Mouse (Mus musculus) neural tube, embryonic 12.5 days (tissue): ENCODE data around the gene Gfm2. TPM values are rescaled to one million over a fixed set of nuclear protein-coding genes. Genes with fewer than 3 reads are reported as not detected.

Experiments
- ATAC-seq: fragments of 200-750 bp; cut with Nextera tagmentation; 2 replicates; pipeline ENCODE4 v1.8.0; 2017; ENCODE audit warnings: low read depth, mild to moderate bottlenecking, moderate TSS enrichment, moderate library complexity; ENCODE audit not compliant: low FRiP score
- H3K27ac ChIP-seq: fragments of 300-500 bp; sonication (generic); 2 replicates; pipeline ENCODE4 v1.5.1; 2016
- H3K27me3 ChIP-seq: fragments of 300-500 bp; sonication (generic); replicated peaks from 2 replicates; pipeline ENCODE4 v1.6.1; 2016; ENCODE audit warnings: mild to moderate bottlenecking
- H3K36me3 ChIP-seq: fragments of 300-500 bp; sonication (generic); 2 replicates; pipeline ENCODE4 v1.6.1; 2016; ENCODE audit warnings: mild to moderate bottlenecking
- H3K4me1 ChIP-seq: fragments of 300-500 bp; sonication (generic); 2 replicates; pipeline ENCODE4 v1.6.1; 2016
- H3K4me2 ChIP-seq: fragments of 300-500 bp; sonication (generic); replicated peaks from 2 replicates; pipeline ENCODE4 v1.6.1; 2016; ENCODE audit warnings: mild to moderate bottlenecking
- H3K4me3 ChIP-seq: fragments of 300-500 bp; sonication (generic); 2 replicates; pipeline ENCODE4 v1.5.1; 2016
- H3K9ac ChIP-seq: fragments of 300-500 bp; sonication (generic); 2 replicates; pipeline ENCODE4 v1.6.1; 2016; ENCODE audit warnings: mild to moderate bottlenecking
- H3K9me3 ChIP-seq: fragments of 300-500 bp; sonication (generic); 2 replicates; pipeline ENCODE4 v1.6.1; 2016; ENCODE audit warnings: mild to moderate bottlenecking
- WGBS: fragments of 180-500 bp; shearing (Covaris S2); methylation state at CpG from one replicate; pipeline ENCODE4 v1.1.7; 2016; 5-methylcytosine and 5-hydroxymethylcytosine counted together
- polyA plus RNA-seq: library from polyadenylated mRNA; unstranded; fragments of >200 nt; fragmentation: Nextera tagmentation; extraction: Ambion mirVana; gene quantifications from 2 replicates; pipeline ENCODE4 v1.2.1, GENCODE M21; 2016

The Gfm2 gene
- polyA plus RNA-seq, 1 experiment from 2014 or later = 39.9 TPM

DNA sequence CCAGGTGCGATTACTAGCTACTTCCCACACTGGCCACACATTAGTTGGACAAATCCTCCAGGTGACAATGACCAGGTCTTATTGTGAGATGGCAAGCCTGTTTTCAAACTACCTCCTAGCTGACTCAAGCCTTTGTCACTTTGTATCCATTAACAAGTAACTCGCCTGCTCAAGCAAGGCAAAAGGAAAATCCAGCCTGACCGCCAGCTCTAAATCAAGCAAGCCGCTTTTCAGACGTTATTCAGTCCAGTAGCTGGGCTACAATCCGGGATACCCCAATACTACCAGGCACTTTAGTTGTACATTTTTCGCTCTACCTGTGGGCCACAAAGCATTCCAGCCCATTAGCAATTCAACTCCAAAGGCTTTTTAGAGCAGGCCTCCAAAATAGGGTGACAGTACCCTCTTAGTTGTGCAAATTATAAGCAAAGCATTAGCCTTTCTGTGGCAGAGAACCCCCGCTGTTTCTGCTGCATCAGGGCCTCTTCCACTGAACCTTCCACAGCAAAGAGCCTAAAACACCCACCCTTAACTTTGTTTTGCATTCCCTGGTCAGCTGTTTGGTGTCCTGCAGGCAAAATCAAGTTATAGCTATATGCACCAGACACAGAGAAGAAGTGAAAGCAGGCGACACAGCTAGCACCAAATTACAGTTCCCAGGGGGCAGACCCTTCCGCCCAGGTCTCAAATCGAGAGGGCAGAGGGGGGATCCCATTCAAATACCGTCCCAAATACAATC lies 58.6 kb downstream of the Gfm2 start:
- Histone ChIP-seq H3K9ac (no peak overlapping the region), H3K4me2 (no peak overlapping the region)

DNA sequence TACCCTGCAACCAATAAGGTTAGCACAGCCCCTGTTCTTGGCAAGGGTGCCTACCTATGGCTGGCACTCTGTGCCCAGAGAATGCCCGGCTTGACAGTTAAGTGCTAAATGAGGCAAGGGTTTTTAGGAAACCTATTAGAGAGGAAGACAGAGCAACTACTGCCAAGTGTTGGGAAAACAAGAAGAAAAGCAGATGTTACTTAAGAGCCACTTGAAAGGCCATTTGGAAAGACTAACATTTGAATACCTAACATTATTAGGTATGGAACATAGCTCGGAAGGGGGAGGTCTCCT lies 59.1 kb downstream of the Gfm2 start:
- Histone ChIP-seq H3K4me2 (no peak overlapping the region), H3K9ac (no peak overlapping the region), H3K27ac (no peak overlapping the region), H3K4me1 (no peaks in the 10 kb centered on the region; the same call in 1 of the 2 replicates), H3K9me3 (no peaks in the 10 kb centered on the region), H3K4me3 (no peak overlapping the region), H3K27me3 (no peaks in the 10 kb centered on the region), H3K36me3 (no peaks in the 10 kb centered on the region)
- no peak for ATAC-seq
- WGBS = 87% methylated on average over 2 of the region's 2 CpGs

More for the DNA sequence above, 58.6 kb downstream of the Gfm2 start:
- Histone ChIP-seq H3K27me3 (no peaks in the 10 kb centered on the region), H3K36me3 (no peaks in the 10 kb centered on the region), H3K27ac (no peak overlapping the region), H3K4me3 (no peak overlapping the region), H3K9me3 (no peaks in the 10 kb centered on the region), H3K4me1 (no peaks in the 10 kb centered on the region; the same call in 1 of the 2 replicates)
- ATAC-seq = no peak
- 49% methylated on average over 12 of the region's 12 CpGs for WGBS

DNA sequence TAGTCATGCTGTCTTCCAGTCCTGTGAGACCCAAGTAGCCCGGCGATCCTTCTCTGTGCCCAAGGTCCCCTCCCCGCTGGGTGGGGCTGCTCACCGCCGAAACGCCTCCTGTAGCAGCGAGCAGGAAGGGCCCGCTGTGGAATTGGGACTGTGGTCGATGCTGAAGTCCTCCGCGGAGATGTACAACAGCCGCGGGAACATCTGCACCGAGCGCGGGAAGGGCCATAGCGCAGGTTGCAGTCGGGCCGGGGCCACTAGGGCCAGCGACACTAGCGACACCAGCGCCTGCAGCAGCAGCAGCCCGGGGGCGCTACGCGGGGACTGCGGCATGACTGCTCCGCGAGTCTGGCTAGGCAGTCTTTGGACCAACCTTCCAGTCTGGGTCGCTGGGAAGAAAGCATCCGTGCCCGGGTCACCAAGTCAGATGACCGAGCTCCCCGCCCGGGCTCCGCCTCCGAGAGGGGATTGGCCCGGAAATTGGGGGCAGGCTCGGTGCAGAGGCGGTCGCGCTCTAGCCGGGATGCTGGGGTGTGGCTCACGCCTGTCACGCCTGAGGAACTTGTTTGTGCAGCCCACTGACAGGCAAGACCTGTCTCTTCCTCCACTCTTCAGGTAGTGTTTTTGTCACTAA lies 60.3 kb downstream of the Gfm2 start, which contains the start of gene Hexb:
Hexb (minus strand) TSS at position 426 of the 631 bp plus-strand sequence.
- WGBS = under 1% methylated on average over 45 of the region's 45 CpGs
- H3K4me2 ChIP-seq = peak within 1 kb of the TSS; percentile 94
- H3K36me3 ChIP-seq = no peaks in the 10 kb centered on the region
- no peaks in the 10 kb centered on the region for H3K27me3 ChIP-seq
- peak; percentile 90 for ATAC-seq
- no peaks in the 10 kb centered on the region for H3K9me3 ChIP-seq
- no peak within 1 kb of the TSS for H3K27ac ChIP-seq
- no peaks in the 10 kb centered on the region; the same call in 1 of the 2 replicates for H3K4me1 ChIP-seq
- peak within 1 kb of the TSS; percentile 65 for H3K4me3 ChIP-seq
- peak within 1 kb of the TSS; percentile 67 for H3K9ac ChIP-seq

DNA sequence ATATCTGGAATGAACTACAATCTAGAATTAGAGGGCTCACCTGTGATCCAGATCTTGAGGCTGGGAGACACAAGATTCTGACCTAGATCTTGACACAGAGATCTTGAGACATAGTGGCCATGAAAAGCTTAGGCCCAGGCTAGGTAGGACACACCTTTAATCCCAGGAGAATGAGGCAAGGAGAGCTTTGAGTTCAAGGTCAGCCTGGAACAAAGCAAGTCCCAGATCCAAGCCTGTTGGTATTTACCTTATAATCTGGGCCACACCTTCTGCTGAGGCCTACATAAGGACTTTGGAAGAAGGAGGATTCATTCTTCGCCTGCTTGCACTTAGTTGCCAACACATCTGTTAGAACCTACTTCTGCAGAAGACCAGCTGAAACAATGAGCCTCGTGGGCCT lies 61.4 kb downstream of the Gfm2 start:
- 79% methylated on average over 2 of the region's 2 CpGs for WGBS

DNA sequence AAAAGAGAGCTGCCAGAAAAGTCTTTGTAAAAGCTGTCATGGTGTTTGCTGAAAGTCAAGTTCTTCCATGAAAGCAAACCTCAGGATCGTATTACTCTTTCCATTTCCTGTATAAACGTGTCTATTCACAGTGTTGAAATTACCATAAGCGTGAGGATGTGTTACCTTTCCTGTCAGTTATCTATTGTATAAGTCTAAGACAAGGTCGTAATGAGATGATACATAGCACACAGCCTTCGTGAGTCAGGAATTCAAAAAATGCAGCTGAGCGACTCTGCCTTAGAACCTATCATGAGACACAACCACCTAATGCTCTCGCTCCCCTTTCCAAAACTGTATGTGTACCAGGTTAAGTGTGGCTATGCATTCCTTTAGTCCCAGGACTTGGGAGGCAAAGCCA lies 63.3 kb downstream of the Gfm2 start:
- Histone ChIP-seq H3K27ac (no peak overlapping the region), H3K27me3 (no peaks in the 10 kb centered on the region), H3K4me1 (no peaks in the 10 kb centered on the region; the same call in 1 of the 2 replicates), H3K9ac (no peak overlapping the region), H3K9me3 (no peaks in the 10 kb centered on the region), H3K36me3 (no peaks in the 10 kb centered on the region), H3K4me3 (no peak overlapping the region), H3K4me2 (no peak overlapping the region)
- 82% methylated on average over 7 of the region's 7 CpGs for WGBS
- no peak for ATAC-seq

More for the DNA sequence above, 61.4 kb downstream of the Gfm2 start:
- Histone ChIP-seq H3K9ac (no peak overlapping the region), H3K27me3 (no peaks in the 10 kb centered on the region), H3K27ac (no peak overlapping the region), H3K9me3 (no peaks in the 10 kb centered on the region), H3K36me3 (no peaks in the 10 kb centered on the region), H3K4me1 (no peaks in the 10 kb centered on the region; the same call in 1 of the 2 replicates), H3K4me2 (no peak overlapping the region), H3K4me3 (no peak overlapping the region)
- ATAC-seq = no peak

DNA sequence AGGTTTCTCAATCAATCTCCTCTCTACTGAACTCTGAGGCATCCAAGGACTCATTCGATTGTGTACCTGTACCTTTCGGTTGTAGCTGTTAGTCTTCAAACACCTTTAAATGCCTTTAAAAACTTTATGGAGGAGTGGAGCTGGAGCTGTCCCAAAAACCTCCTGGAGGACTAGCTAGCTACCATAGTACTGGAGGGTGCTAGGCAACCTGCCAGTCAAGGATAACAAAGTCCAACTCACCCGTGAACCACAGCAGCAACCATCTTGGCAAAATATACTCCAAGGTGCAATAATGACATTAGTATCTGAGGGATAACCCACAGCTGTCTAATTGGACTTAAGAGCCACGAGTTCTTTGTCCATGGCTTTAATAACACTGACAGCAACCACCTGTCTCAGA lies 64.2 kb downstream of the Gfm2 start:
- H3K9ac ChIP-seq = no peak overlapping the region
- H3K9me3 ChIP-seq = no peaks in the 10 kb centered on the region
- H3K27me3 ChIP-seq = no peaks in the 10 kb centered on the region
- H3K36me3 ChIP-seq = no peaks in the 10 kb centered on the region
- H3K4me2 ChIP-seq = no peak overlapping the region
- 83% methylated on average over 4 of the region's 4 CpGs for WGBS
- no peak for ATAC-seq
- no peak overlapping the region for H3K27ac ChIP-seq
- no peak overlapping the region for H3K4me3 ChIP-seq
- H3K4me1 ChIP-seq = no peaks in the 10 kb centered on the region; the same call in 1 of the 2 replicates

DNA sequence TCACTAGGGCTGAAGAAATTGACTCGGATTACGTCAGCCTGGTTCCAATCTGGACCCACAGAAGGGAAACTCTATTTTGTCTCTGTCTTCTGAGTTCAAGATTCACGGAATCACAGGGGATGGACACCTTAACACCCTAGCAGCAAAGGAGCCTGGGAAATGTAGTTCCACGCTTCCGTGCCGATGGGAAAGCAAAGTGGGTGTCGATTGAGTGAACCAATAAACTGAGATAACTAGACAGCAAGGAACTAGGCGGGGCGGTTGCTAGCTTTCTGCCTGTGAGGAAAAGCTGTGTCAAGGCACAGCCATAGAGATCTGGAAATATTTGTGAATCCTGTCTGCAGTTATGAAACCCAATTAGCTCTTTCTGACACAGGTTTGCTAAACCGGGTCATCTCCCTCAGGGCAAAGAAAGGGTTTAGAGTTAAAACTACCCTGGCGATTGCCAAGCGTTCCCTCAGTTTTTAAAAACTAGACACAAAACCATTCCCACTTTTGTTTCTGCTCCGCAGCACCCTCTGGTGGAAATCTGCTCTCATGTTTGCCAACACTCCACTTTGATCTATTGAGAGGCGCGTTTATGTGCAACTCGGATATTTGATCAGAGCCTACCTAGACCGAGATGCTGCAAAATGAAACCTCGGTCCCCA lies 67.4 kb downstream of the Gfm2 start:
- Histone ChIP-seq H3K4me3 (peak overlapping the region; percentile 29), H3K9ac (no peak overlapping the region), H3K27ac (no peak overlapping the region), H3K9me3 (0 out of 2 replicates have a peak, but pooled peaks cover 2% of the 10 kb centered on the region), H3K27me3 (no peaks in the 10 kb centered on the region), H3K4me1 (no peaks in the 10 kb centered on the region), H3K4me2 (peak overlapping the region; percentile 63), H3K36me3 (no peaks in the 10 kb centered on the region)
- WGBS = 20% methylated on average over 18 of the region's 18 CpGs
- peak; percentile 50; the same call in 1 of the 2 replicates for ATAC-seq

DNA sequence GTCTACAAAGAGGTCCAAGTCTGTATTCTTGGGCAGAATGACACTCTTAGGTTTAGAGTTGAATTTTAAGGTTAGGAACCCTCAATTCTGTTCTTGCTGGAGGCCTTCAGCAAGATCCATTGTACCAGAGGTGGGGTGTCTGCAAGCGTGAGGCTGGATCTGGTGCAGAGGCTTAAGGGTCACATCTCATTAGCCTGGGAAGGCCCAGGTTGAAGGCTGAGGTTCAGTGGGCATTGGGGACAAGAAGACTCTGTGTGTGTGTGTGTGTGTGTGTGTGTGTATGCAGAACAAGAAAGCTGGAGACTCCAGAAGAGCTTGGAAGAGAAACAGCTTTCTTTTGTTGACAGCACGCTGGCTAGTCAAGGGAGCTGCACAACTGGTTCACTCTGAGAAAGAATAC lies 68.3 kb downstream of the Gfm2 start:
- Histone ChIP-seq H3K27me3 (no peaks in the 10 kb centered on the region), H3K9me3 (0 out of 2 replicates have a peak, but pooled peaks cover 3% of the 10 kb centered on the region), H3K9ac (no peak overlapping the region), H3K4me3 (no peak overlapping the region), H3K36me3 (no peaks in the 10 kb centered on the region), H3K4me1 (no peaks in the 10 kb centered on the region), H3K27ac (no peak overlapping the region), H3K4me2 (no peak overlapping the region; the same call in 1 of the 2 replicates)
- no peak for ATAC-seq
- WGBS = 93% methylated on average over 2 of the region's 2 CpGs

DNA sequence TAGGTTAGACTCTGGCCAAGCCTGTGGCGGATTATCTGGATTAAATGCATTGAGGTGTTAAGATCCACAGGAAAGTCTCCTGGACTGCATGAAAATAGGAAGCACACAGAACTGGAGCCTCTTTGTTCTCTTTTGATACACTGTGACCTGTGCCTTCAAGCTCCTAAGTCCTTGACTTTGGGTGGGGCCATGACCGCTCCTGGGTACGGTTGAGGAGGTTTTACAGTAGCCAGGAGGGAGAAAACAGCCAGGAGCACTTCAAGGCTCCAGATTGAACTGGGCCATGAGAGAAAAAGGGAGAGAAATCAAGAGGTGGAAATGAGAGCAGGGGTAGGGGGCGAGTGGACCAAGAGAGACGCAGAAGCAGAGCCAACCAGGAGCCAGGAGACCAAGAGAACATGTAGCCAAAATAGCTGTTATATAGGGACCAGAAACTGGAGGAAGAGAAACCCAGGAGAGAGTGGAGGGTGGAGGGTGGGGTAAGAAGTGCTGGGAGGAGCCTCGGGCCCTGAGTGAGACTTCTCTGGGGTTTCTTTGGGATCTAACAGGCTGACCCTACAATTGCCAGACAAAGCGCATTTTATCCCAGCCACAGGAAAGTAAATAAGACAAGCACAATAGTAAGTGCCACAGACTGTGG lies 69.9 kb downstream of the Gfm2 start:
- ATAC-seq = no peak
- Histone ChIP-seq H3K36me3 (no peaks in the 10 kb centered on the region), H3K4me1 (no peaks in the 10 kb centered on the region), H3K9me3 (0 out of 2 replicates have a peak, but pooled peaks cover 3% of the 10 kb centered on the region), H3K4me2 (no peak overlapping the region), H3K9ac (no peak overlapping the region), H3K27ac (no peak overlapping the region), H3K4me3 (no peak overlapping the region), H3K27me3 (no peaks in the 10 kb centered on the region)
- WGBS = 89% methylated on average over 7 of the region's 7 CpGs

DNA sequence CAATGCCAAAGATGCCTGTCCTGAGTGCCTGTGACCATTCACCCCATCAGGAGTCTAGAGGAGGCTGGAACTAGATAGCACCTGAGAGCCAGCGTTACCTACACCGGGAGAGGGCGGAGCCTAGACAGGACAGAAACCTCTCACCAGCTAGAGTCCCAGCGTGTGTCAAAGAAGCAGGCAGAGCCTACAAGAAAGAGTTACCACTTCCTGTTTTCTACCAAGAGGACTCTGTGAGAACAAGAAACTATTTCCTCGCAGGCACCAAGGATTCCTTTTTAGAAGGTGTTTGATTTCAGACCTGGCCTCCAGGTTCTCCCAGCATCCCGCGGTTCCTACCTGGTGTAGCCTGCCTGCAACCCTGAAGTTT lies 70.4 kb downstream of the Gfm2 start:
- Histone ChIP-seq H3K9ac (no peak overlapping the region), H3K27ac (no peak overlapping the region), H3K4me3 (no peak overlapping the region), H3K4me1 (no peaks in the 10 kb centered on the region), H3K36me3 (no peaks in the 10 kb centered on the region), H3K4me2 (no peak overlapping the region), H3K27me3 (no peaks in the 10 kb centered on the region), H3K9me3 (0 out of 2 replicates have a peak, but pooled peaks cover 3% of the 10 kb centered on the region)
- no peak for ATAC-seq
- 62% methylated on average over 7 of the region's 7 CpGs for WGBS

DNA sequence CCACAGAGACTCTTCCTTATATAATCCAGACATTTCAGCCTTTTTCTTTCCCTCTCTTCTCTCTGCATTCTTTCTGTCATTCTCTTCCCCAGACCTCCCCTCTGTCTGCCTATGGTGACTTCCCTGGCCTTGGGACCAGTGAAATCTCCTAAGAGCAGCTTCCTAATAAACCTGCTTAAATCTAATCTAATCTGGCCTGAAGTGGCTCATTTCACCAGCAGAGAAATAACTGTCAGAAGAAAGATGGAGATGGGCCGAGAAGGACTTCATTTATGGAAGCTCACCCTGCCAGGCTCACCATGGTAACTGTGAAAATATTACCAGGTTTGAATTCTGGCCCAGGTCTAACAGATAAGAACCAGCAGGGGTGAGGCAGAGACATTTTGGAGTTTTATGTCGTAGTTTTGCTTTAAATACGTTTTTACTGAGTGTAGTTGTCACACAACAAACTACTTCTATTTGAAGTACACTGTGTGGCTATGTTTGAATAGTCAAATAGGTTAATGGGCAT lies 70.8 kb downstream of the Gfm2 start:
- no peak overlapping the region for H3K27ac ChIP-seq
- H3K9me3 ChIP-seq = 0 out of 2 replicates have a peak, but pooled peaks cover 3% of the 10 kb centered on the region
- no peak for ATAC-seq
- no peak overlapping the region for H3K4me2 ChIP-seq
- no peaks in the 10 kb centered on the region for H3K27me3 ChIP-seq
- no peak overlapping the region for H3K9ac ChIP-seq
- no peak overlapping the region for H3K4me3 ChIP-seq
- 74% methylated on average over 3 of the region's 3 CpGs for WGBS
- H3K36me3 ChIP-seq = no peaks in the 10 kb centered on the region
- no peaks in the 10 kb centered on the region for H3K4me1 ChIP-seq
